Mouse (Mus musculus): ENCODE measurements around the gene Luc7l2.

Luc7l2 gene

DNA sequence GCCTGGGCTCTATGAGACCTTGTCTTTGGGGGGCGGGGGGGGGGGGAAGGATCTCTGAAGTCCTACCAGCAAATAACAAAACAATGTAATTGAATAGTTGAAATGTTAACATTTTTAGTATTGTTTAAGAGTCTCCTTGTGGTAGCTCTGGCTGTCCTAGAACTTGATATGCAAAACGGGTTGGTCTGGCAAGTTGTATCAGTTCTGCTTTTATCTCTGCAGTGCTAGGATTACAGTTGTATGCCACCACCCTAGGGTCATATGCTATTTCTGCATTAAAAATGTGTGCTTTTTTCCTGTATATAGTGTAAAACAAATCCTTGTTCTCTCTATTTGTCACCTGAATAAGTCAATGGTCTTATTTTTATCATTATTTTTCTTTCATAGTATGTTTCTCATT is 25.0 kb downstream of the Luc7l2 start:
- no peak for DNase-seq (ENCODE audit: low spot score)

DNA sequence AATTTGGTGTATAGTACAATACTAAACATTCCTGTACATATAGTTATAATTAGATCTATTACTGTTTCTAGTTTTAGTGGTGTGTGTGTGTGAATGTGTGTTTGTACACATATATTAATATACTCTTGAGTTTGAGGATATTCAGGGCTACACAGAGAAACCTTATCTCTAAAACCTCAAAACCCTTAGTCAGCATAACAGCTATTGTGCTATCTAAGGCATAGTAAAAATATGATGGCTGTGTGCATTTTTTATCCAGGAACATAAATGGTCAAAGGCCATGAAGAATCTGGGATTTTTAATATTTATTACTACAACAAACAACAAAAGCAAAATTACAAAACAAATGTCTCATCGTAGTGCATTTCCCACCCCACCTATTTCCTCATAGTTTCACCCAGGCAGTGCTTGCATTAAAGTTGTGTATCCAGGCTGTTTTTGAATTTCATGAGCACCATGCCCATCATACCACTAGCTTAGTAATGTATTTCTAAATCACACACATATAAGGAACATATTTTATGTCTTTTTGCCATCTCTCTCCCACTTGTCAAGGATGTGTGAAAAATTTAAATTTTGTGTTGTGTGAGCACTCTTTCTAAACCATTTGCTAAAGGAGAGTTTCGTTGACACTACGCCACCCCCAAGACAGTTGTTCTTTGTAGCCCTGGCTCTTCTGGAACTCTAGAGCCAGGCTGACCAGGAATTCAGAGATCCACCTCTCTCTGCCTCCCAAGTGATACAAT is 29.2 kb downstream of the Luc7l2 start:
- no peak for DNase-seq (ENCODE audit: low spot score)

DNA sequence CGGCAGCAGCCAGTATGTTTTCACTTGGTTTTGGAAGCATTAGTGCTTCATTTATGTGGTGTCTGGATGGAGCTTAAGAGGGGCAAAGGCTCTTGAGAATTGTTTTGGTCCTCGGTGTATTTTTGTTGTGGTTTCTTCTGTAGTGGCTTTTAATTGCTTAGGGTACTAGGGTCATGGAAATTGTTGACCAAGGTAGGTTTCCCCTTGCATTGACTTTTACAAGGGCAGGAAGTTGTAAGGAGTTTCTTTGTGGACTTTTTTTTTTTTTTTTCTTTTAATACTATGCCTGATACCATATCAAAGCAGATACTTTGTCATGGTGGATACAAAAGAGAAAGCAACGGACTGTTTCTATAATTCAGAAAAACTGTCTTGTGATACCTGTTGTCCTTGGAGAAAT is 30.6 kb downstream of the Luc7l2 start:
- DNase-seq (ENCODE audit: low spot score): no peak

DNA sequence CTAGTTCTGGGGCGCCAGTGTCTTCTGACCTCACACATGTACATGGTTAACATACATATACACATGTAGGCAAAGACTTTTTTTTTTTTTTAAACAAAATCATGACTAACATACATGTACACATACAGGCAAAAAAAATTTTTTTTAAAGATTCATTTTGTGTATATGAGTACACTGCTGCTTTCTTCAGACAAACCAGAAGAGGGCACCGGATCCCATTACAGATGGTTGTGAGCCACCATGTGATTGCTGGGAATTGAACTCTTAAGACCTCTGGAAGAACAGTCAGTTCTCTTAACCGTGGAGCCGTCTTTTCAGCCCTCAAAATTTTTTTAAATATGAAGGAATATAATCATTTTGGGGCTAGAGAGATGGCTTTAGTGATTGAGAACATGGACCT is 46.3 kb downstream of the Luc7l2 start:
- no peak for DNase-seq (ENCODE audit: low spot score)

DNA sequence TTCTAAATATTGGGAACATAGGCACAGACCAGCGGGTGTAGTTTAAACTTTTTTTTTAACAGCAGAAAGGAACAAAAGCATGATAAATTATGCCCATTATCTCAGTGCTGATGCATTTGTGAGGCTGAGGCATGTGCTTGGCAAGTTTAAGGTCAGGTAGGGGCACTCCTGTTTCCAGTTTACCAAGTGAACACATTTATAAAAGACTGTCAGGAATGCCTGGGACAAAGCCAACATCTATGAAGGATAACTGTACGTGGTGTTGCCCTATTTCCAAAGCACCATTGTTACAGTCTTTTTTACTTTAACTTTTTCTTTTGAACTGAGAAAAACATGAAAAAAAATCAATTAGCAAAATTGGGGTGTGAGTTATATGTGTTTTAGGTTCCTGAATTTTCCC is 58.8 kb downstream of the Luc7l2 start:
- no peak for DNase-seq (ENCODE audit: low spot score)

DNA sequence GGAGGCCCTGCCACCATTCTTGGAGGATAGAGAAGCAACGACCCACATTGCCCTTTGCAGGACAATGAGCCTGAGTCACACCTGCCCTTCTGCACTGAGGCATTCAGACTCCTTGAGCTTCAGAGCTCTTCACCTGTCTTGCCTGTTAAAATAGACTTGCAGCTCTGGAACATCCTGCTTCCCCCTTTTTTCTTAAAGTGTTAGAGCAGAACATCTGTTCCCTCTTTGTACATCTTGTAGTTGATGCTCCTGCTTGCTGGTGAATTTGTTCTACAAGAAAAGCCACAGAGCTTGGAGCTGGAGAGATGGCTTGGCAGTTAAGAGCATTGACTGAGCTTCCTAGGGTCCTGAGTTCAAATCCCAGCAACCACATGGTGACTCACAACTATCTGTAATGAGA is 71.3 kb downstream of the Luc7l2 start:
- no peak for DNase-seq (ENCODE audit: low spot score)

DNA sequence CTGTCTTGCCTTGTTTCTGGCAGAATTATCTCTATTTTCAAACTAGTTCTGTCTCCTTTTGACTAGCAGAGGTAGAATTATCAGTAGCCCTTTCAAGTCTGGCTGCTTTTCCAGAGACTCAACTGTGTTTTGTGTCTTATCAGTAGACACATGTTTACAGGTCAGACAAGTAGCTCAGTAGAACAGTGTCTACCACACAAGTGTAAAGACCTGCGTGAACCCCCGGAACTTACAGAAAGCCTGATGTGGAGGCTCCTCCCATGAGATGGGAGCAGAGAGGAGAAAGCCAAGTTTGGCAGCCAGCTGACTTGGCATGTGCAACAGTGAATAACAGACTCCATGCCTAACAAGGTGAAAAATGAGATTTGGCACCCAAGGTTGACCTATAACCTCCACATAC is 72.3 kb downstream of the Luc7l2 start:
- DNase-seq (ENCODE audit: low spot score): peak; percentile 51

DNA sequence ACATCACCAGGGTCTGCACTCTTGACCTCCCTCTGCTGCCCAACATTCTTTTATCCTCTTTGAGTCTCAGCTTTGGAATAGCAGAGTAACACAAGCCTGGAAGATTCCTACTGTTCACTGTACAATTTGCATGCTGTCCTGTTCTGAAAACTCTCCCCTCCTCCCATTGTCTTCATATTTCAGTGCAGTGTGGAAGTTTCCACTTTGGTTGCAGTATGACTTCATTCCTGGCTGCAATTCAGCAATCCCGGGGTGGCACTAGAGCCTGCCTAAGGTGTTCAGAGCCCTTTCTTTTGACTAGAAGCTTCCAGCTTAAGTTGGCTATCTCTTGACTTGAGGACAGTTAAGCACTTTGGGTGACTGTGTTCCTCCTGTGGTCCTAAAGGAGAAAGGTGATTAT is 73.3 kb downstream of the Luc7l2 start:
- no peak for DNase-seq (ENCODE audit: low spot score)

DNA sequence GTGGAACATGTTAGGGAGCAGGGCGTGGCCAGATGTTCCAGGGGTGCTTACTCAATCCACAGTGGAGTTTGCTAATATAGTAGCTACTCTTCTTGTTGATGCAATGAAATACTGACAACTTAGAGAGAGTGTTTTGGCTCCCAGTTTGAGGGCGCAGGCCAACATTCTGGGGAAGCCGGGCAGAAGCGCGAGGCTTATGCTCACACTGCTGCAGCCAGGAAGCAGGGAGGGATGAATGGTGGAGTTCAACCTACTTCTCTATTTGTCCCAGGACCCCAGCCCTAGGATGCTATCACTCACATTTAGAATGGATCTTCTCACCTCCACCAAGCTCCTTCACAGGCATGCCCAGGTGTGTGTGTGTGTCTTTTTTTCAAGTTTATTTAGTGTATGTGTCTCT is 75.0 kb downstream of the Luc7l2 start:
- no peak for DNase-seq (ENCODE audit: low spot score)

DNA sequence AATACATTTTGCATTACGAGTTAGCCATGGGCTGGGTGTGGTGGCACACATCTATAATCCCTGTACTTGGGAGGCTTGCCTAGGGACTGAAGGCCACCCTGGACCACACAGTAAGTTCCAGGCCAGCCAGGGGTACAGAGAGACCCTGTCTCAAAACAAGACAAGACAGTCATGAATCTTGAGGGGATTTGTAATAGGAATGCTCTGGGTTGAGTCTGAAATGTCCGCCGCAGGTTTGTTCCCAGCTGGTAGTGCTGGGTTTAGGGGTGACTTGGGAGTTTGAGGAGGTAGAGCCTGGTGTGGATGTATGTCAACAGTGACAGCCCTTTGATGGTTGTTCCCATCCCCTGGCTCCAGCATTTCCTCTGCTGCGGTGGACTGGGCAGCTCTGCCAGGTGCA is 75.9 kb downstream of the Luc7l2 start:
- DNase-seq (ENCODE audit: low spot score): no peak

DNA sequence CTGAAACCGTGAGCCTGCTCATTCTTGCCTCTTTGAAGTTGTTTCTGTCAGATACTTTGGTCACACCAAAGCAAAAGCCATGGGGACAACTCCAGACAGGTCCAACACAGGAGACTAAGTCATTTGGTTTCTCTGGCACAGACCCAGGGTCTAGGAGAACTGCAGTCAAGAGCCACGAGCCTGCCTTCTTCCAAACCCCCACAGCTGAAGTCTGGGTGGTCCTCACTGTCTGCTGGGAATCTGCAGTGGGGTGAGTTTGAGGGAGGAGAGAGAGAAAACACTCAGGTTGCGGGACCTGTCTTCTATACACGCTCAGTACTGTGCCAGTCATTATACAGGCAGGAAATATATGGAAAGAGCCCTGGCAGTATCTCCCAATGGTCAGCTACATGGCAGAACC is 76.4 kb downstream of the Luc7l2 start:
- DNase-seq (ENCODE audit: low spot score): no peak

DNA sequence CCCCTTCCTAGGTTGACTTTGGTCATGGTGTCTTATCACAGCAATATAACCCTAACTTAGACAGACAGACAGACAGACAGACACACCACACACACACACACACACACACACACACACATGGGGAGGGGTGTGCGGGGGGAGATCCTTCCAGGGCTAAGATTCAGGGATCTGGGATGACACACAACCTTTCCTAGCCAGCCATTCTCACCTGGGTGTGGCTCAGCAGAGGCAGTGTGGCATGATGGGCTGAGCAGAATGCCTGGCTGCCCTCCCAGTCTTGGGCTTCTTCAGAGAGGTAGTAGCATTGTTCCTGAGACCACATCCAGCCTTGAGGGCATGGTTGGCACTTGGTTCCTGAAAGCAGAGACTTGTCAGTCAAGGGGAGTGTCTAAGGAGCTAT is 78.4 kb downstream of the Luc7l2 start:
- no peak for DNase-seq (ENCODE audit: low spot score)

DNA sequence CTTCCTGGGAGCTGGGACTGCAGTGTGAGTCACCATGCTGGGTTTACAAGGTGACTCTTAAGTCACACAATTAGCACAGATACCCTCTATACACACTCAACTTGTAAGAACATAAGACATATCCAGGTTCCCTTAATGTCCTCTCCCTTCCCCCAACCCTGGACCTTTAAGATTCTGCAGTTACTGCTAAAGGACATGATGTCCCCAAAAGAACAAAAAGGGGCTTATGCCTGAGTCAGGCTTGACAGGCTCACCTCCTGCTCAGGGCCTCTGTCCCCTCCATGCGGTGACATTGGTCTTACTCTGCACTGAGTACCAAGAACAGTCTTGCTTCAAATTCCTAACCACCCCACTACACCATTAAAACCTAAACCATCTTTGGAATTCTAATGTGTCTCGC is 81.7 kb downstream of the Luc7l2 start:
- DNase-seq (ENCODE audit: low spot score): no peak

DNA sequence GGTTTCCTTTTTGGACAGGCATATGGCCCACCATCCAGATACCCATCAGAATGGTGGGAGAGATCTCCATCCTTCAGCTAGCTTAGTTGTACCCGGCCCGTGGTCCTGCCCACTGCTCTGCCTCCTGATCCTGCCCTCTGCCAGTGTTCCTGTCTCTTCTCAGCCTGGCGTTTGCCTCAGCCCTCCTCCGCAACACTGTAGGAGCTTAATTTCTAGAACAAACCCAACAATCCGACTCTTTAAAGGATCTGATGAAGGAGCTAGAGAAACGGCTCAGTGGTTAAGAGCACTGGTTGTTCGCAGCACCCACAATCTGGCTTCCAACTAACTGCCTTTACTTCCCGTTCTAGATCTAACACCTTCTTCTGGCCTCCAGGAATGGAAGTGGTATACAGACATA is 83.3 kb downstream of the Luc7l2 start:
- DNase-seq (ENCODE audit: low spot score): no peak

DNA sequence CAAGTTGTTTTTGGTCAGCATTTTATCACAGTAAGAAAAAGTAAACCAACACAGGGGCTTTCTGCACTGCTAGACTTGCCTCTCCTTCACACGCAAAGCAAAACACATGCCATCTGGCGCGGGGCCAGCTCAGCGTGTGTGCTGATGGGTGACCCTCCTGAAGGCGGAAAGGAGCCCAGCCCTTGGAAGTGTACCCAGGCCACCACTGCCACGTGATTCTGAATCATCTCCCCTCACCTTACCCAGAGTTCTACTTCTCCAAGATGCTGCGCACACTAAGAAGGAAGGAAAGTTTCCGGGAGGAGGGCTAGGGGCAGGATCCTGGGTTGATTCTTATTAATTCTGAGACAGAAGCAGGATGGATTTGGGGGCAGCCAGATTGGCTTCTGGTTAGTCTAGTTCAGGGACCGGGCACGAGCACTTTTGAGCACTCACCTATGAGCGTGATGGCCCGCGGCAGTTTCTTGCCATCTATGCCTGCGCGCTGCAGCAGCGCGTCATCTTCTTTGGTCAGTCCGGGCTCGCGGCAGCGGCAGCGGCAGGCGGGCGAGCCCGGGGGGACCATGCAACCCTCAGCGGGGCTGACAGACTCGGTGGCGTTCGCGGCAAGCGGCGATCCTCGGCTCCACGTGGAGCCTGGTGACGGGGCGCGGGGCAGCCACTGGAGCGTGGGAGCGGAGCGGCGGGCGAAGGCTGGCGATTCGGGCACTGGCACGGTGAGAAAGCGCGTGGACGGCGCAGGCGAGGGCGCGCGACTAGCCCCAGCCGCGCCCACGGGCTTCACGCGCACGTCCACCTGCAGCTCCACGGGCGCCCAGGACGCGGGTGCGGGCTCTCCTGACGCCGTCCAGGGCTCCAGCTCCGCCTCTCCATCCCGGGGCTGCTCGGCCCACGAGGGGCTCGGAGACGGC is 85.1 kb downstream of the Luc7l2 start:
- no peak for DNase-seq (ENCODE audit: low spot score)

DNA sequence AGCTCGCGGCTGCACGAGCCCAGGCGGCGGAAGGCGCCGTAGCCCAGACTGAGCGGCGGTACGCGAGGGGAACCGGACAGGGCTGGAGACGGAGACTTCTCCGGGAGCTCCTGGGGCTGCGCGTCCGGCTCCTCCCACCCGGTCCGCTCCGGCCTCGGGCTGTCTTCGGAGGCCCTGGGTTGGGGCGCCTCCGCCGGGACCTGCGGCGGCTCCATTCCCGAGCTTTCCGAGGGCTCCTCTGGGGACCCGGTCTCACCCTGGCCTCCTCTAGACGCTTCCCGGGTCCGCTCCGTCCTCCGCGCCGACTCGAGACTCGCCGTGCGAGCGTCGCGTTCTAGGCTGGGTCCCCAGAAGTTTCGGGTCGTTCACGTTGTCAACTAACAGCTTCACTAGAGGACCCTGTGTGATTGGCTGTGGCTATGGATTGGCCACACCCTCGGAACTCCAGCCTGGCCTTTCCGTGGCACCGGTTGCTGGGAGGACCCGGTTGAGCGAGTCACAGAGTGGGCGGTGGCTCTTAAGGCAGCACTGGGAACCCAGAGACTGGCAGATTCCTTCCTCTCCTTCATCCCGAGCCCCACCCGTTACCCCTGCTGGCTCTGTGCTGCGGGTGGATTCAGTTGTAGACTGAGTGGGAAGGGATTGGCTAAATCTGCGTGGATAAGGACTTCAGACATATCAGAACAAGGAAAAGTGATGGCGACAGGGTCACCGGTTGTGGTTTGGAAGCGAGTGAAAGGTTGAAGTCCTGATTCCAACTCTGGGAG is 85.9 kb downstream of the Luc7l2 start, which contains the start of gene Klrg2:
TSS of gene Klrg2 (minus strand) at position 391 of the 767 bp plus-strand sequence.
- peak; percentile 34 for DNase-seq (ENCODE audit: low spot score)

DNA sequence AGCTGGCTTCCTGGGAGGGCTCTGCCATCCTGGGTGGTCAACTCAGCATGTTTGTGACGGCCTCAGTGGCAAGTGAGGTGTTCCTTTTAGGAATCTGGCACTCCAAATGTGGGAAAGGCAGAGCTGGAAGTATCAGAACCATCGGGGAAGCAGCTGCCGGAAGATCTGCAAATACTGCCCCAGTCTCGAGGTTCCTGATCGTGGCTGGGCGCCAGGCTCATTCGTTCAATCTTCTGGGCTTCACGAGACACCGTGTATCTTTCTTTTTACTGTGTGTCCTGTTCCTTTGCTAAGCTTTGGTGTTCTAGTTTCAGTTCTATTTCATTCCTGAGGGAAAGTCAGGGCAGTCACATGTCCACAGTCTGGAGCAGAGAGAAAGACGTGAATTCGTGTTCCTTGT is 89.3 kb downstream of the Luc7l2 start:
- DNase-seq (ENCODE audit: low spot score): no peak

DNA sequence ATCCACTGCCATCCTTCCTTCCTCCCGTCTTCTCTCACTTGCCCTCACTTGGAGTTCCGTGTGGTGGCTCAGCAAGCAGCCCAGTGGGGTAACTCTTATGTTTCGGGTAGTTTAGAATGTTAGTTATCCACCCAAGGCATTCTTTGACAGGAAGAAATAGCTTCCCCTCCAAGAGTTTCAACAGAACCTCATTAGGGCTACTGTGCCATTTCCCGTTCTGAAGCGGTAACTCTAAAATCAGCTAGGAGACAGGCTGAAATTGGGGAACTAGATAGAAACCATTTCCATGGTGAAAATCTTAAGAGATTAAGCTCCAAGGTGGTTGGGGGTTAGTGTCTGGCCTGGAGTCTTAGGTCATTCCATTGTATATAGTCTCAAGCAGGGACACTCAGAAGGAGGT is 90.1 kb downstream of the Luc7l2 start:
- no peak for DNase-seq (ENCODE audit: low spot score)

DNA sequence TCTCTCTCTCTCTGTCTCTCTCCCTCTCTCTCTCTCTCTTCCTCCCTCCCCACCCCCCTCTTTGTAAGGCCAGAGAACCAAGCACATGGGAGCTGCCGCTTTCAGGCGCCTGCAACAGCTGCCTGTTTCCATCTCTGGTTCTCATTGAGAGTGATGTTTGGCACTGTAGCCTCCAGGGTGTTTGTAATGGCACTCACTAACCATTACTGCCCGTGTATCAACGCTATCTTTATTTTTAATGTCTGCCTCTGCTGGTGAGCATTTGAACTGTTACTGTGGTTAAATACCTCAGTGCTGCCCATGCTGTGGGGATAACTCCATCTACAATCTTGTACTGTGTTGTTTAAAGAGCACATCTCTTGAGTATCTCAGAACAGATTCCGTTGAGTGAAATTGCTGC is 90.5 kb downstream of the Luc7l2 start:
- DNase-seq (ENCODE audit: low spot score): no peak

DNA sequence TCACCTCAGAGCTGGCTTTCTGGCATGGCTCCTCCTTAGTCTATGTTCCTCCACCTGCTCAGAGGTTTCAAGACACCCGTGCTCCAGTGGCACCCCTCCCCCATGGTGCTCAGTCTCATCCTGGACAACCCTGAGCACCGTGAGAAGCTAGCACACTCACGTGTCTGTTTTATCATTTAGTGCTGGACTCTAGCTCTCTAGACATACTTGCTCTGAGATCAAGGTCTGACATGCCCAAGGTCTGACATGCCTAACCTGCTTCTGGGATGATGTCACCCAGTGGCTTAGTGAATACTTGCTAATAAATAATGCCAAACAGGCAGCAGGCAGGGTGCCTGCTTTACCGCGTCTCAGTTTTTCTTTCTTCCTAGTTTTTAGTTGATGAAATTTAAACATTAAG is 91.5 kb downstream of the Luc7l2 start:
- no peak for DNase-seq (ENCODE audit: low spot score)

DNA sequence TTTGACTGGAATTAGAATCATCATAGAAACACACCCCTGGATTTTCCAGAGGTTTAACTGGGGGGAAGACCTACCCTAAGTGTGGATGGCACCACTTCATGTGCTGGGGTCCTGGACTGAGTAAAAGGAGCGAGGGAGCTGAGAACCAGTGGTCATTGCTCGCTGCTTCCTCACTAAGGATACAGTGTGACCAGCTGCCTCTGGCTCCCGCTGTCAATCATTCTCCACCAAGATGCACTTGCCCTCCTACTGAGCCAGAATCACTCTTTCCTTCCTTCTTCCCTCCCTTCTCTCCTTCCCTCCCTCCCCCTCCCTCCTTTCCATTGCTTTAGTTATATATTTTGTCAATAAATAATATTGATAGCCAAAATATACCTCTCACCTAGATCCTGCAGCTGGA is 91.9 kb downstream of the Luc7l2 start:
- DNase-seq (ENCODE audit: low spot score): no peak

DNA sequence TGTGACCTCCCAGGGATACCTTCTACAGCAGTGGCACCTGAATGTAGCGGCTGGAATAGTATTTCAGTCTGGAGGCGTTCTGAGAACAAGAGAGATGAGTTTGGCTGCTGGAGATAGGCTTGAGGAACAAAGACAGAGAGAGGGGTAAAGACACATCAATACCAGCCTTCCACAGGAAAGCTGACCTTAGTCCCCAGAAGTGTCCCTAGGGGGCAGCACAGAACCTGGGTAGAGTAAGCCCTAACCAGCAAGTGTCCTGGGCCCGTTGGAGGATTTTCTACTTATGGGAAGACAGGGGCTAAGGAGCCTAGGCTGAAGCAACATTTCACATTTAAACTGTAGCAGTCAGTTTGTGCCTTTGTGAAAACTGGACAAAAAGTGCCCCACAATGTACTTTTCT is 98.4 kb downstream of the Luc7l2 start:
- peak; percentile 42 for DNase-seq (ENCODE audit: low spot score)
